Comparison of ENCODE assay signal across 23 mouse cellular contexts in the genomic region with DNA sequence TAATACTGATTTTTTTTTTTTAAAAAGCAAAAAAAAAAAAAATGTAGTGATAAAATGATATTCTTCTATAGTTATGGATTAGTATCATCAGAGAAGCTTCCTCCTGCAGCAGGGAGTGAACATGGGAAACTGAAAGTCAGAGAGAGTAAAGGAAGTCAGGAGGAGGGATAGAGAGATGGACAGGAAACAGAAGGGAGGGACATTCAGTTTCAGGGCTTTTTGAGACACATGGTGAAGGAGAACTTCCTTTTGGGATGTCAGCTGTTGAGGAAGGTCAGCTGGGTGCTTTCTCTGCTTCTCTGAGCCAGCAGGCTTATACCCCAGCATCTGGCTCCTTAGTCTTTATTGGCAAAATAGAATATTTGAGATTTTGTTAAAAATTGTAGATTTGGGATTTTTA. TPM values are rescaled to one million over a fixed set of nuclear protein-coding genes. Genes with fewer than 3 reads are reported as not detected.
DNase-seq lines count a peak whose midpoint lies in the region; ATAC-seq and TF ChIP-seq lines count a peak whose summit lies in the region.
"Had no signal": no experiment of that assay in that cellular context is flagged by ENCODE, and none has a peak within 500 bp of the region (broad histone marks: within the 10 kb centered on the region; RNA-seq: fewer than 3 reads in every experiment).

No protein-coding gene starts in this region.

- no peak overlapping the region for H3K9ac ChIP-seq in liver, adult 2 months (ENCODE audit: low read depth, low read length)
- no peak overlapping the region for H3K9ac ChIP-seq in liver, embryonic 11.5 days (ENCODE audit: low read depth, low read length)
- H3K9ac ChIP-seq: forebrain, embryonic 13.5 days; hindbrain, embryonic 12.5 days; hindbrain, embryonic 15.5 days had no signal

- no peak overlapping the region for H3K27ac ChIP-seq in liver, adult 2 months (replicated peaks; ENCODE audit: insufficient read depth, low read depth, low read length)
- no peak overlapping the region for H3K27ac ChIP-seq in liver, embryonic 11.5 days (ENCODE audit: low read depth, low read length)
- H3K27ac ChIP-seq: forebrain, embryonic 10.5 days; forebrain, embryonic 13.5 days; heart, adult 2 months; heart, embryonic 10.5 days; hindbrain, embryonic 12.5 days; hindbrain, embryonic 15.5 days had no signal

- no peak for TF ChIP-seq CTCF in liver, adult 2 months (IDR thresholded peaks at IDR 0.05; ENCODE audit: low read depth, low read length)

- H3K36me3 ChIP-seq in liver, adult 2 months (ENCODE audit: control insufficient read depth, insufficient read depth, low read length), result no peaks in the 10 kb centered on the region
- no peaks in the 10 kb centered on the region for H3K36me3 ChIP-seq in liver, embryonic 11.5 days (ENCODE audit: control insufficient read depth, insufficient read depth, low read length)
- H3K36me3 ChIP-seq: forebrain, embryonic 10.5 days; heart, embryonic 10.5 days; hindbrain, embryonic 12.5 days; hindbrain, embryonic 15.5 days had no signal

- peaks cover 2% of the 10 kb centered on the region; the same call in 1 of the 2 replicates for H3K79me2 ChIP-seq in liver, adult 2 months (ENCODE audit: control insufficient read depth, insufficient read depth, low read length)

- ATAC-seq in liver, embryonic 11.5 days (replicated peaks; ENCODE audit: low FRiP score), result no peak
- ATAC-seq in inflammation-experienced regulatory T-cells, adult 6 months, result peak; percentile 14
- peak; percentile 49; the same call in 1 of the 2 replicates for ATAC-seq in megakaryocyte progenitor cell, adult 5-6 weeks (replicated peaks; ENCODE audit: poor library complexity)
- ATAC-seq: CD4-positive, CD25-positive, alpha-beta regulatory T cell, adult 4 months; forebrain, embryonic 13.5 days; forebrain, embryonic 16.5 days had no signal

- no peak for TF ChIP-seq POLR2A in liver, adult 2 months (IDR thresholded peaks at IDR 0.05; ENCODE audit: extremely low read depth, insufficient read depth, low read length)

- no peak overlapping the region for H3K4me2 ChIP-seq in liver, embryonic 11.5 days
- H3K4me2 ChIP-seq: forebrain, embryonic 13.5 days; hindbrain, embryonic 12.5 days; hindbrain, embryonic 15.5 days had no signal

- DNase-seq in liver, adult 2 months (ENCODE audit: extremely low read depth, low read depth, low spot score), result peak; percentile 38
- DNase-seq in liver, embryonic 11.5 days (ENCODE audit: low spot score), result no peak
- no peak for DNase-seq in left cerebral cortex, adult 11 months (ENCODE audit: low spot score)
- DNase-seq in lung, adult 18-20 months, result no peak
- no peak for DNase-seq in layer of hippocampus, postnatal 36 days
- DNase-seq: adrenal gland, adult 2 months; adrenal gland, postnatal 14 days; cerebellum, adult 11 months; cerebellum, adult 8-10 months; cerebellum, postnatal 10 days; cerebellum, postnatal 36 days; gastrocnemius, postnatal 14 days; heart, adult 2 months had no signal

- no peaks in the 10 kb centered on the region for H3K27me3 ChIP-seq in liver, adult 2 months (ENCODE audit: control insufficient read depth, insufficient read depth, low read length)
- H3K27me3 ChIP-seq in liver, embryonic 11.5 days (replicated peaks; ENCODE audit: control insufficient read depth, insufficient read depth, low read length), result no peaks in the 10 kb centered on the region
- H3K27me3 ChIP-seq: forebrain, embryonic 13.5 days; hindbrain, embryonic 12.5 days; hindbrain, embryonic 15.5 days had no signal

- no peak overlapping the region for H3K4me3 ChIP-seq in liver, adult 2 months (ENCODE audit: insufficient read depth, low read depth, low read length)
- H3K4me3 ChIP-seq in liver, embryonic 11.5 days (ENCODE audit: low read depth, low read length), result no peak overlapping the region
- H3K4me3 ChIP-seq: forebrain, embryonic 10.5 days; forebrain, embryonic 13.5 days; heart, adult 2 months; heart, embryonic 10.5 days; hindbrain, embryonic 12.5 days; hindbrain, embryonic 15.5 days had no signal

- H3K9me3 ChIP-seq in liver, embryonic 11.5 days (ENCODE audit: control insufficient read depth, low read length), result no peaks in the 10 kb centered on the region
- H3K9me3 ChIP-seq: forebrain, embryonic 10.5 days; forebrain, embryonic 13.5 days; heart, embryonic 10.5 days; hindbrain, embryonic 12.5 days; hindbrain, embryonic 15.5 days had no signal

- peaks cover 5% of the 10 kb centered on the region; the same call in 1 of the 2 replicates for H3K4me1 ChIP-seq in liver, adult 2 months (ENCODE audit: control insufficient read depth, insufficient read depth, low read length)
- H3K4me1 ChIP-seq in liver, embryonic 11.5 days (replicated peaks; ENCODE audit: control insufficient read depth, insufficient read depth, low read length), result no peaks in the 10 kb centered on the region
- H3K4me1 ChIP-seq: forebrain, embryonic 10.5 days; forebrain, embryonic 13.5 days; heart, embryonic 10.5 days; hindbrain, embryonic 12.5 days; hindbrain, embryonic 15.5 days had no signal

RNA-seq across cellular contexts. Expression of a gene that starts 42.6 kb away (rescaled TPM):
- 9.0 and 10.1 TPM in 2 replicates for total RNA-seq in liver, adult 2 months (2014; rRNA removed)
- polyA plus RNA-seq in liver, adult 2 months (2012; rRNA removed), result 5.3 and 5.8 TPM in 2 replicates
- polyA plus RNA-seq in liver, embryonic 11.5 days (2014; fragmentation: Nextera tagmentation; extraction: Ambion mirVana), result 98.1 and 100 TPM in 2 replicates
- polyA plus RNA-seq in inflammation-experienced regulatory T-cells, adult 6 months (2017; shearing (Covaris generic)), result 100 to 1,000 TPM in 2 of 3 experiments, 10 to 100 TPM in 1; 89.4 to 175 (median 126) TPM
- total RNA-seq in megakaryocyte progenitor cell, adult 5-6 weeks (2015), result 77.4 and 101 TPM in 2 replicates
- 66.5 and 77.4 TPM in 2 replicates for total RNA-seq in megakaryocyte progenitor cell, adult 5-6 weeks (2017)
- total RNA-seq in layer of hippocampus, postnatal 36 days (2021), result 10 to 100 TPM; 64.1 to 67.2 TPM
- total RNA-seq: MEL had no signal
